Mouse (Mus musculus): Measurements from ENCODE around the gene A630089N07Rik.
"Not testable (repeated sequence)": the region's sequence is repeated elsewhere in the genome, so short reads cannot be mapped to it uniquely, and the experiment has no call there.

- not testable (repeated sequence) for TF ChIP-seq POLR2A (IDR thresholded peaks at IDR 0.05; ENCODE audit: insufficient read length, low read depth); CEBPB (IDR thresholded peaks at IDR 0.05; ENCODE audit: insufficient read depth, poor library complexity, severe bottlenecking); MYOD1 (IDR thresholded peaks at IDR 0.05; ENCODE audit: control insufficient read depth in 1 of 3, insufficient read length in 2 of 3, low read depth in 2 of 3); POLR2AphosphoS2 (IDR thresholded peaks at IDR 0.05; ENCODE audit: insufficient read length, low read depth); MAX (IDR thresholded peaks at IDR 0.05; ENCODE audit: low read depth)
These were observed 731 bp downstream of the A630089N07Rik start for GRCm38 (mm10) chr16:98081550-98081888.
